Mouse (Mus musculus) CH12.LX (cell line): ENCODE results near the gene Rnf31. TPM values are rescaled to one million over a fixed set of nuclear protein-coding genes. Genes with fewer than 3 reads are reported as not detected.

Experiments
- DNase-seq: peaks from one replicate; pipeline ENCODE4 v3.0.0-alpha.2; 2013; ENCODE audit errors: extremely low read depth
- H3K27ac ChIP-seq: 2 replicates; pipeline ENCODE4 v1.5.1; 2012; ENCODE audit warnings: low read depth, mild to moderate bottlenecking, control low read depth, moderate library complexity; ENCODE audit not compliant: insufficient read depth
- H3K27me3 ChIP-seq: replicated peaks from 2 replicates; pipeline ENCODE3; 2012; ENCODE audit warnings: inconsistent platforms
- H3K36me3 ChIP-seq, 2 experiments: replicated peaks in 1 of 2; 2 replicates each; pipeline versions ENCODE3 to v1.6.1; 2012; ENCODE audit warnings: inconsistent platforms in 1 of 2, low read length in 1 of 2, mild to moderate bottlenecking in 1 of 2, mixed read lengths in 1 of 2, moderate library complexity in 1 of 2; ENCODE audit not compliant: control insufficient read depth in 1 of 2, insufficient read depth in 1 of 2
- H3K4me1 ChIP-seq, 2 experiments: 2 replicates each; pipeline ENCODE4 v1.6.1; 2012; ENCODE audit warnings: inconsistent platforms in 1 of 2, moderate library complexity in 1 of 2; ENCODE audit not compliant: insufficient read depth in 2 of 2, control insufficient read depth in 1 of 2
- H3K4me2 ChIP-seq: 2 replicates; pipeline ENCODE4 v1.6.1; 2012; ENCODE audit warnings: low read depth, mild to moderate bottlenecking, control low read depth; ENCODE audit not compliant: poor library complexity, insufficient read depth, severe bottlenecking
- H3K4me3 ChIP-seq, 3 experiments: fragments of 150-350 bp in 1 of 3; sonication (generic) in 1 of 3; replicated peaks in 1 of 3; 2 replicates each; pipeline versions ENCODE3 to v1.5.1; 2011 to 2012; ENCODE audit warnings: low read depth in 2 of 3, low read length in 2 of 3, mild to moderate bottlenecking in 2 of 3, moderate library complexity in 2 of 3, control low read depth in 1 of 3, improper control_type of control experiment in 1 of 3, inconsistent platforms in 1 of 3, mixed read lengths in 1 of 3; ENCODE audit not compliant: poor library complexity in 1 of 3
- H3K79me2 ChIP-seq: replicated peaks from 2 replicates; pipeline ENCODE4 v1.6.1; 2012; ENCODE audit warnings: mild to moderate bottlenecking, moderate library complexity; ENCODE audit not compliant: control insufficient read depth, poor library complexity, insufficient read depth, severe bottlenecking; ENCODE audit errors: extremely low read depth
- H3K9ac ChIP-seq: 2 replicates; pipeline ENCODE4 v1.6.1; 2012; ENCODE audit warnings: low read depth, mild to moderate bottlenecking, control low read depth, moderate library complexity; ENCODE audit not compliant: insufficient read depth
- H3K9me3 ChIP-seq: replicated peaks from 2 replicates; pipeline ENCODE3; 2012; ENCODE audit warnings: low read length, inconsistent platforms, mixed read lengths
- BHLHE40 ChIP-seq: IDR thresholded peaks from 2 replicates; pipeline ENCODE4 v1.6.1; 2011; ENCODE audit warnings: mild to moderate bottlenecking, low read depth, low read length, improper control_type of control experiment
- CTCF ChIP-seq, 2 experiments: IDR thresholded peaks in 1 of 2; conservative IDR thresholded peaks in 1 of 2; 2 replicates each; pipeline ENCODE4 v1.5.1; 2011 to 2012; ENCODE audit warnings: low read depth in 2 of 2, low read length in 2 of 2, improper control_type of control experiment in 1 of 2, inconsistent platforms in 1 of 2, mild to moderate bottlenecking in 1 of 2, moderate library complexity in 1 of 2
- E2F4 ChIP-seq: IDR thresholded peaks from 2 replicates; pipeline ENCODE4 v1.6.1; 2011; ENCODE audit warnings: low read depth, low read length, improper control_type of control experiment; ENCODE audit not compliant: insufficient replicate concordance
- ELF1 ChIP-seq: IDR thresholded peaks from 2 replicates; pipeline ENCODE4 v1.6.1; 2014; ENCODE audit warnings: low read depth, mild to moderate bottlenecking, inconsistent platforms, low read length, improper control_type of control experiment
- GABPA ChIP-seq: IDR thresholded peaks from 2 replicates; pipeline ENCODE4 v1.6.1; 2012; ENCODE audit warnings: low read depth, low read length, improper control_type of control experiment, inconsistent platforms; ENCODE audit not compliant: insufficient replicate concordance
- JUN ChIP-seq: IDR thresholded peaks from 2 replicates; pipeline ENCODE4 v1.6.1; 2011; ENCODE audit warnings: low read depth, mild to moderate bottlenecking, low read length, improper control_type of control experiment, moderate library complexity; ENCODE audit not compliant: insufficient read depth
- JUND ChIP-seq: conservative IDR thresholded peaks from 2 replicates; pipeline ENCODE4 v1.6.1; 2011; ENCODE audit warnings: low read depth, low read length, improper control_type of control experiment
- MAFK ChIP-seq: IDR thresholded peaks from 2 replicates; pipeline ENCODE4 v1.6.1; 2011; ENCODE audit warnings: low read length, improper control_type of control experiment; ENCODE audit not compliant: insufficient replicate concordance
- MAX ChIP-seq: IDR thresholded peaks from 2 replicates; pipeline ENCODE4 v1.6.1; 2011; ENCODE audit warnings: low read length, improper control_type of control experiment
- MAZ ChIP-seq: IDR thresholded peaks from 2 replicates; pipeline ENCODE4 v1.6.1; 2012; ENCODE audit warnings: low read depth, mild to moderate bottlenecking, inconsistent platforms, low read length, improper control_type of control experiment, moderate library complexity
- MXI1 ChIP-seq: IDR thresholded peaks from 2 replicates; pipeline ENCODE4 v1.6.1; 2011; ENCODE audit warnings: mild to moderate bottlenecking, low read depth, low read length, improper control_type of control experiment
- MYC ChIP-seq: IDR thresholded peaks from 2 replicates; pipeline ENCODE4 v1.6.1; 2011; ENCODE audit warnings: low read depth, mild to moderate bottlenecking, improper control_type of control experiment, low read length
- NRF1 ChIP-seq: IDR thresholded peaks from 2 replicates; pipeline ENCODE4 v1.6.1; 2014; ENCODE audit warnings: low read depth, mild to moderate bottlenecking, inconsistent platforms, low read length, improper control_type of control experiment, moderate library complexity
- PAX5 ChIP-seq: IDR thresholded peaks from 2 replicates; pipeline ENCODE4 v1.6.1; 2012; ENCODE audit warnings: low read length, inconsistent platforms, mixed read lengths
- POLR2A ChIP-seq: IDR thresholded peaks from 2 replicates; pipeline ENCODE4 v1.6.1; 2011; ENCODE audit warnings: low read depth, mild to moderate bottlenecking, improper control_type of control experiment, low read length
- RAD21 ChIP-seq: IDR thresholded peaks from 2 replicates; pipeline ENCODE4 v1.6.1; 2011; ENCODE audit warnings: low read depth, mild to moderate bottlenecking, low read length, improper control_type of control experiment, moderate library complexity
- SIN3A ChIP-seq: IDR thresholded peaks from 2 replicates; pipeline ENCODE4 v1.6.1; 2012; ENCODE audit warnings: low read length, improper control_type of control experiment, inconsistent platforms
- SMC3 ChIP-seq: IDR thresholded peaks from 2 replicates; pipeline ENCODE4 v1.6.1; 2011; ENCODE audit warnings: low read depth, low read length, improper control_type of control experiment
- TBP ChIP-seq: conservative IDR thresholded peaks from 2 replicates; pipeline ENCODE4 v1.6.1; 2011; ENCODE audit warnings: low read depth, low read length, improper control_type of control experiment
- USF1 ChIP-seq: IDR thresholded peaks from 2 replicates; pipeline ENCODE4 v1.6.1; 2014; ENCODE audit warnings: low read depth, mild to moderate bottlenecking, inconsistent platforms, low read length, improper control_type of control experiment
- ZC3H11A ChIP-seq: IDR thresholded peaks from 2 replicates; pipeline ENCODE4 v1.6.1; 2012; ENCODE audit warnings: low read depth, mild to moderate bottlenecking, inconsistent platforms, low read length, improper control_type of control experiment
- dilution Hi-C: fragments of 300-500 bp; cut with MboI; formaldehyde crosslinking; loops from 2 replicates; pipeline ENCODE4 v1.14.3; 2020; ENCODE audit warnings: low sequenced_read_pairs; ENCODE audit not compliant: extremely low pct_unique_long_range_greater_than_20kb, extremely low pct_ligation_motif_present
- in situ Hi-C: fragments of 300-500 bp; cut with MboI; formaldehyde crosslinking; loops from 3 replicates; pipeline ENCODE4 v1.14.3; 2019; ENCODE audit warnings: low sequenced_read_pairs, low pct_ligation_motif_present, low pct_unique_long_range_greater_than_20kb, mixed read lengths
- polyA plus RNA-seq: library from polyadenylated mRNA; unstranded; fragments of >175 nt; gene quantifications from 2 replicates; pipeline ENCODE4 v1.2.1, GENCODE M21; 2012; ENCODE audit warnings: low read depth; ENCODE audit not compliant: insufficient read length
- total RNA-seq, 2 experiments: library from RNA; depleted of rRNA; stranded (reverse); fragments of 300-350 nt in 1 of 2; fragments of >200 nt in 1 of 2; gene quantifications; 2 replicates each; pipeline ENCODE4 v1.2.3; 2012 to 2014

Rnf31 gene
- total and polyA plus RNA-seq, 3 experiments = 3.8 to 22.6 (median 15.9) TPM

DNA sequence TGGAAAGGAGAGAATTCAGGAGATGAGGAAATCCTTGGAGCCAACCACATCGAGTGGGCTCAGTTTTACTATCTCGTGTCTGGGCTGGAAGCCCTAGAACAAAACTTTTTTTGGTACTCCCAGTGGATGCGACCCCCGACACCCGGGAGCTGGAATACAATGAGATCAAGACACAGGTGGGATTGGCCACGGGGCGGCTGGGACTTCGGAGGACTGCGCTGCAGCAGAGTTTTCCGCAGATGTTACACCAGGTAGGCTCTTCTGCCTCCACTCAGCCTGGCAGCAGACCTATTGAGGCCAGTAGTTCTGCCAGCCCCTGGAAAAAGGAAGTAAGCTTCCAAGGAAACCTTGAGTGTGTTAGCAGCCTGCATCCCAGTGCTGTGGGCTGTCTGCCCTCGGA is 28.3 kb upstream of the Rnf31 start:
- dilution Hi-C loops = no loop called here
- Histone ChIP-seq H3K36me3 (peaks cover 41 to 64% of the 10 kb centered on the region in 2 experiments), H3K79me2 (peaks cover 5% of the 10 kb centered on the region; the same call in 1 of the 2 replicates), H3K4me1 (peaks cover 7 to 16% of the 10 kb centered on the region in 2 experiments), H3K9me3 (no peaks in the 10 kb centered on the region), H3K27me3 (no peaks in the 10 kb centered on the region), H3K9ac (no peak overlapping the region), H3K27ac (no peak overlapping the region), H3K4me3 (no peak overlapping the region), H3K4me2 (no peak overlapping the region)
- no peak for DNase-seq
- TF ChIP-seq MYC (no peak), ELF1 (no peak), E2F4 (no peak), MAX (no peak), JUND (no peak), USF1 (no peak), TBP (no peak), NRF1 (no peak), MAZ (no peak), BHLHE40 (no peak), ZC3H11A (no peak), MXI1 (no peak), POLR2A (no peak), PAX5 (no peak), GABPA (no peak), JUN (no peak)
- in situ Hi-C loops = no loop called here

DNA sequence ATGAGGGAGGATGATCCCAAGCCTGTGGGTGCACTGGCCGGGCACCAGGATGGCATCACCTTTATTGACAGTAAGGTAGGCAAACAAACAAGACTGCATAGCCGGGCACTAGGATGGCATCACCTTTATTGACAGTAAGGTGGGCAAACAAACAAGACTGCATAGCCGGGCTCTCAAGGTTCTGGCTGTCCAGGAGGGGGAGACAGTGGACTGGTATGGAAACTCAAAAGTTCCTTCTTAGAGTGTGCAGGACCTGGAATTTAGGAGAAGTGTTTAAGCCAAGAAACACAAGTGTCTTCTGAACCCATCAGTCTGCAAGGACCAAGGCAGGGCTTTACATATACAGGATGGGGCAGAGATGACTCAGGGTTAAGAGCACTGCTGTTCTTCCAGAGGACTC is 25.8 kb upstream of the Rnf31 start:
- H3K27ac ChIP-seq = no peak overlapping the region
- DNase-seq = no peak
- H3K9me3 ChIP-seq = no peaks in the 10 kb centered on the region
- H3K27me3 ChIP-seq = no peaks in the 10 kb centered on the region
- H3K79me2 ChIP-seq = 0 out of 2 replicates have a peak, but pooled peaks cover 4% of the 10 kb centered on the region
- dilution Hi-C loops = no loop called here
- in situ Hi-C loops = no loop called here
- H3K4me2 ChIP-seq = no peak overlapping the region
- TF ChIP-seq RAD21 = peak; percentile 48
- TF ChIP-seq SMC3 = peak; percentile 34
- no peak for TF ChIP-seq MAFK
- TF ChIP-seq CTCF (conservative IDR thresholded peaks at IDR 0.05 in 1 of 2, IDR thresholded peaks at IDR 0.05 in 1 of 2; ENCODE audit: low read depth in 2 of 2, low read length in 2 of 2) = peak in 1 of 2 experiments; percentile 54; a peak in 2 of 4 replicates
- TF ChIP-seq SIN3A = no peak
- no peak overlapping the region for H3K9ac ChIP-seq
- no peak overlapping the region for H3K4me3 ChIP-seq
- peaks cover 54 to 86% of the 10 kb centered on the region in 2 experiments for H3K36me3 ChIP-seq
- peaks cover 7 to 13% of the 10 kb centered on the region in 2 experiments for H3K4me1 ChIP-seq
